Mouse (Mus musculus) erythroblast, adult 5-6 weeks (primary cell): Measurements from ENCODE around the gene Trpc4. TPM values are rescaled to one million over a fixed set of nuclear protein-coding genes. Genes with fewer than 3 reads are reported as not detected.

Experiments used
- ATAC-seq: replicated peaks from 2 replicates; pipeline ENCODE4 v1.8.0; 2016; ENCODE audit warnings: moderate number of reproducible peaks, mild to moderate bottlenecking, moderate TSS enrichment, inconsistent platforms; ENCODE audit not compliant: poor library complexity, low FRiP score, severe bottlenecking
- total RNA-seq, 2 experiments: library from RNA; stranded (forward) in 1 of 2; stranded (reverse) in 1 of 2; fragments of 150-400 nt in 1 of 2; fragments of 200-764, 138-1000 nt in 1 of 2; gene quantifications; 2 replicates each; pipeline versions ENCODE4 v1.2.3 to v1.2.4; 2015 to 2017; ENCODE audit warnings: low replicate concordance in 2 of 2

Gene Trpc4
- total RNA-seq (2015; ENCODE audit: low replicate concordance) (not detected in 2 replicates), total RNA-seq (2017; ENCODE audit: low replicate concordance) (not detected in 2 replicates)

- no peak for ATAC-seq
These were observed at the start of gene Trpc4 for GRCm38 (mm10) chr3:54155639-54156315. Gene Trpc4 (plus strand): TSS chr3:54156035.

- no peak for ATAC-seq
These were observed 44.3 kb upstream of the Trpc4 start for GRCm38 (mm10) chr3:54111489-54111888.

- ATAC-seq: no peak
These were observed 20.5 kb upstream of the Trpc4 start for GRCm38 (mm10) chr3:54135376-54135775.

GRCm38 (mm10) chr3:54141376-54141775, 14.5 kb upstream of the Trpc4 start:
- ATAC-seq: no peak

- ATAC-seq: no peak
These were observed 794 bp upstream of the Trpc4 start for GRCm38 (mm10) chr3:54154844-54155638.

GRCm38 (mm10) chr3:54156316-54157000, 623 bp downstream of the Trpc4 start:
- no peak for ATAC-seq

GRCm38 (mm10) chr3:54170701-54171100, 14.9 kb downstream of the Trpc4 start:
- ATAC-seq: no peak

- ATAC-seq: no peak
These were observed 21.5 kb downstream of the Trpc4 start for GRCm38 (mm10) chr3:54177296-54177695.

GRCm38 (mm10) chr3:54190932-54191668, 35.3 kb downstream of the Trpc4 start:
- ATAC-seq: no peak

GRCm38 (mm10) chr3:54201231-54201630, 45.4 kb downstream of the Trpc4 start:
- no peak for ATAC-seq

GRCm38 (mm10) chr3:54204386-54204785, 48.6 kb downstream of the Trpc4 start:
- no peak for ATAC-seq

GRCm38 (mm10) chr3:54210112-54210511, 54.3 kb downstream of the Trpc4 start:
- ATAC-seq: no peak

GRCm38 (mm10) chr3:54211441-54211840, 55.6 kb downstream of the Trpc4 start:
- ATAC-seq: no peak

GRCm38 (mm10) chr3:54222549-54222948, 66.7 kb downstream of the Trpc4 start:
- ATAC-seq: no peak

GRCm38 (mm10) chr3:54228463-54228862, 72.6 kb downstream of the Trpc4 start:
- ATAC-seq: no peak

- ATAC-seq: no peak
These were observed 83.1 kb downstream of the Trpc4 start for GRCm38 (mm10) chr3:54238891-54239290.

GRCm38 (mm10) chr3:54239426-54239825, 83.6 kb downstream of the Trpc4 start:
- ATAC-seq: no peak

GRCm38 (mm10) chr3:54243136-54243535, 87.3 kb downstream of the Trpc4 start:
- no peak for ATAC-seq

- ATAC-seq: no peak
These were observed 89.1 kb downstream of the Trpc4 start for GRCm38 (mm10) chr3:54244729-54245465.
